Mouse (Mus musculus) small intestine, adult 2 months (tissue): ENCODE measurements at regions not wholly inside any gene's neighbourhood (a gene's known extent, or its start where the extent isn't known, plus 50 kb on each side); places are given as distances from the start of the nearest gene placed in this dataset.

Experiments used
- H3K27ac ChIP-seq: fragments of 200-500 bp; 2 replicates; pipeline ENCODE4 v1.5.1; 2012; ENCODE audit warnings: low read depth, low read length, control low read depth, inconsistent platforms; ENCODE audit not compliant: insufficient read depth
- H3K27me3 ChIP-seq: fragments of 200-500 bp; 2 replicates; pipeline ENCODE4 v1.6.1; 2012; ENCODE audit warnings: mild to moderate bottlenecking, moderate library complexity, low read length, inconsistent platforms; ENCODE audit not compliant: control insufficient read depth, insufficient read depth
- H3K36me3 ChIP-seq: fragments of 200-500 bp; 2 replicates; pipeline ENCODE4 v1.6.1; 2012; ENCODE audit warnings: mild to moderate bottlenecking, low read length, control low read depth, inconsistent platforms; ENCODE audit not compliant: control insufficient read depth, insufficient read depth
- H3K4me1 ChIP-seq: fragments of 200-500 bp; 2 replicates; pipeline ENCODE4 v1.6.1; 2012; ENCODE audit warnings: low read length, inconsistent platforms, mixed read lengths; ENCODE audit not compliant: control insufficient read depth, insufficient read depth, insufficient read length
- H3K4me3 ChIP-seq: fragments of 200-500 bp; 2 replicates; pipeline ENCODE4 v1.5.1; 2012; ENCODE audit warnings: low read depth, mild to moderate bottlenecking, control low read depth, inconsistent platforms, low read length, moderate library complexity
- CTCF ChIP-seq: fragments of 200-500 bp; IDR thresholded peaks from 2 replicates; pipeline ENCODE4 v1.5.1; 2012; ENCODE audit warnings: low read depth, mild to moderate bottlenecking, control low read depth, inconsistent platforms, low read length, moderate library complexity, mixed read lengths; ENCODE audit not compliant: insufficient replicate concordance, insufficient read length; ENCODE audit errors: extremely low read depth
- POLR2A ChIP-seq: fragments of 200-500 bp; IDR thresholded peaks from 2 replicates; pipeline ENCODE4 v1.6.1; 2012; ENCODE audit warnings: low read depth, mild to moderate bottlenecking, control low read depth, inconsistent platforms, low read length, moderate library complexity
- WGBS: fragments of 180-500 bp; shearing (Covaris S2); methylation state at CpG from one replicate; pipeline ENCODE4 v1.1.7; 2018; 5-methylcytosine and 5-hydroxymethylcytosine counted together

- TF ChIP-seq POLR2A: no peak
- no peak for TF ChIP-seq CTCF
- Histone ChIP-seq H3K27ac (no peak overlapping the region), H3K4me1 (peaks cover 3% of the 10 kb centered on the region; the same call in 1 of the 2 replicates), H3K36me3 (no peaks in the 10 kb centered on the region), H3K27me3 (no peaks in the 10 kb centered on the region), H3K4me3 (no peak overlapping the region)
- 14% methylated on average over 2 of the region's 2 CpGs for WGBS
Measured at GRCm38 (mm10) chr2:124758992-124759391, 308.9 kb upstream of the Slc24a5 start.

DNA sequence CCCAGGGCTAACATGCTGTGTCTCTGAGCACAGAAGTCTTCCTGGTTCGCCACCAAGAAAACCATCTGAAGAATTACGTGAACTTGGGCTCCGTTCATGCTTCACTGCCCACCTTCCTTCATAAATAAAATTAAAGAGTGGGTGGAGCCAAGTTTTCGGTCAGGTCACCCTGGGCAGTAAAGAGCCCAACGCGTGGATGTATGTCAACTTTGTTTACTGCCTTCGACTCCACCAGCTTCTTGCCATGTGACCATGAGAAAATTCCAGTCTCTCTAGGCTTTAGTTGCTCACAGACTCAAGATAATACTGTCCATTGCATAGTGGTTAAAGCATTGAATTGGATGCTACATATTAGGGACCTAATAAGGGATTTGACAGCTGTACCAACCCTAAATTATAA lies 304.3 kb upstream of the Slc24a5 start:
- Histone ChIP-seq H3K4me1 (peaks cover 3% of the 10 kb centered on the region; the same call in 1 of the 2 replicates), H3K27me3 (no peaks in the 10 kb centered on the region), H3K4me3 (no peak overlapping the region), H3K36me3 (no peaks in the 10 kb centered on the region), H3K27ac (no peak overlapping the region)
- 83% methylated on average over 7 of the region's 7 CpGs for WGBS
- TF ChIP-seq CTCF (no peak), POLR2A (no peak)

- Histone ChIP-seq H3K36me3 (no peaks in the 10 kb centered on the region), H3K27ac (no peak overlapping the region), H3K4me1 (no peaks in the 10 kb centered on the region), H3K27me3 (no peaks in the 10 kb centered on the region), H3K4me3 (no peak overlapping the region)
- TF ChIP-seq POLR2A (no peak), CTCF (no peak)
- 67% methylated on average over 10 of the region's 10 CpGs for WGBS
Measured at GRCm38 (mm10) chr2:124764186-124764910, 303.6 kb upstream of the Slc24a5 start.

DNA sequence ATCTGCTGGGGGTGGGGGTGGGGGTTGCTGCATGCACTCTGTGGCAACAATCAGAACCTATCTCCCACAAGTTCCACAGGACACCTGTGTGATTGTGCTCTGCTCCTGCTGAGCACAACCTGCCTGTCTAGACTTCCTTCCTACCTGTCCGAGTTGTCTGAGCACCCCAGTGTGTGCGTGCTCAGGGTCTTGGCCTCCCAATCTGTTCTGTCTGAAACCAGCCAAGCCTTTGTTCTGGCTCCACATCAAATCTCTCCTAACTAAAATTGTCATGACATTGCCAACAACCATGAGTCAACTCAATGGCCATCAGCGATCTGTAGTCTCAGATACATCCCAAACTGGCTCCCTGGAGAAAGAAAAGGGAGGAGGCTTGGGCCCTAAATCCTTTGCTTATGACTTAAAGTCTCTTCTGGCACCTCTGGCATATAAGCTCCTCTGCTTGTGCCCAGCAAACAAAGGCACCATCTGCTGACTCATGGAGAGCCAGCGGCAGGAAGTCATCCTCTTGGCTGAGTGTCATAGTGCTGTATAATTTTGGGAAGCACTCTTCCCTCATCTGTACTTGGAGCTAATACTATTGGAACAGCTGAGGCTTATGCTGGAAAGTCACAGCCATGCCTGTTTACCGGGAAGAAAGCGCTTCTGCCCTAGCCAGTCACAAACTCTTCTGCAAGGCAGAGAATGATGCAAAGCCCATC lies 298.5 kb upstream of the Slc24a5 start:
- TF ChIP-seq POLR2A (no peak), CTCF (no peak)
- 83% methylated on average over 6 of the region's 6 CpGs for WGBS

DNA sequence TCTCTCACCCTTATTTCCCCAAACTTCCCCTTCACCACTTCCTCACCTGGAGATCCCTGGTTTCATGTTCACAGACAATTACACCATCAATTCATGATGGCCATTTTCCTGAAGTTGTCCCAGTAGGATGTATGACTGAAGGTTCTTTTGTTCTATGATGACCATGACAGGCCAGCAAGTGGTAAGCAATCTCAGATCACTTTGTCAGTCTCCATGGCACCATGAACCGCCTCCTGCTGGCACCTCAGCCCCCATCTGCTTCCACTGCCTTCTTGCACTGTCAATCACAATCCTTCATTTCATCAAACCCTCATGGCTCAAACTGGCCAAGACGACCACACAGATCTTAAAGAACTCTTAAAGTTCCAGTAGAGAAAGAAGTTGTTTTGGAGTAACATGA lies 297.9 kb upstream of the Slc24a5 start:
- Histone ChIP-seq H3K4me3 (no peak overlapping the region), H3K27me3 (no peaks in the 10 kb centered on the region), H3K36me3 (no peaks in the 10 kb centered on the region), H3K27ac (no peak overlapping the region), H3K4me1 (no peaks in the 10 kb centered on the region)
- no peak for TF ChIP-seq POLR2A
- TF ChIP-seq CTCF: no peak
- WGBS: 86% methylated on average over 2 of the region's 2 CpGs

More for the DNA sequence above, 298.5 kb upstream of the Slc24a5 start:
- no peak overlapping the region for H3K27ac ChIP-seq
- no peaks in the 10 kb centered on the region for H3K27me3 ChIP-seq
- no peak overlapping the region for H3K4me3 ChIP-seq
- H3K4me1 ChIP-seq: no peaks in the 10 kb centered on the region
- H3K36me3 ChIP-seq: no peaks in the 10 kb centered on the region

DNA sequence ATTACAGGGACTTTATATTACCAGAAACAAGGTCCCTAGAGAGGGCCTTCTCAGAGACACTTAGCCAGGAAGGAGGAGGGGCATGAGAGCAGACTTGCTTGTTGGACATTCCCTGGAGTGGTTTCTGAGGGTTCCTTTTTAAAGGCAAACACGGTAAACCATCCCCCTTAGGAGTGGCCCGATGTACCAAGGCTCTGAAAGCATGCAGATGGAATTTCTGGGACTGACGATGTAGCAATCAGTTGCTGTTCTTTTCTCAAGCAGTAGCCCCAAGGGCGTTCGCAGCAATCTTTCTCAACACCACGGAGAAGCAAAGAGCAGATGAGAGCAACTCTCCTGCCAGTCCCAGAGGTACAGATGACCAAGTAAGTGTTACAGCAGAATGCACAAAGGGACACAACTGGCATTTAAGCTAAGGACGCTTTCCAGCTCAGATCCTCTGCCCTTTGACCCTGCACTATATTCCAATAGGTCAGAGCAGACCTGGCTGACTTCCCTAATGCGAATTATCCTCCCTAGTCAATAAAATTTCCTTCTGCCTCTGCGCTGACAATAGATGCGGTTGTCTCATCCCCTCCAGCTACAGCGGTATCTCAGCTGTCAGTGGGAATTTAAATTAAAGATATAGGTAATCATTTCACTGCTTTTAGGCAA lies 295.7 kb upstream of the Slc24a5 start:
- H3K4me1 ChIP-seq: no peaks in the 10 kb centered on the region
- TF ChIP-seq POLR2A (no peak), CTCF (no peak)

GRCm38 (mm10) chr2:124775737-124776136 lies 292.2 kb upstream of the Slc24a5 start:
- TF ChIP-seq POLR2A (no peak), CTCF (no peak)
- H3K4me3 ChIP-seq: no peak overlapping the region
- H3K4me1 ChIP-seq: no peaks in the 10 kb centered on the region
- H3K36me3 ChIP-seq: no peaks in the 10 kb centered on the region
- H3K27ac ChIP-seq: no peak overlapping the region
- no peaks in the 10 kb centered on the region for H3K27me3 ChIP-seq
- WGBS: 52% methylated on average over 3 of the region's 3 CpGs

More for the DNA sequence above, 295.7 kb upstream of the Slc24a5 start:
- Histone ChIP-seq H3K36me3 (no peaks in the 10 kb centered on the region), H3K4me3 (no peak overlapping the region), H3K27me3 (no peaks in the 10 kb centered on the region), H3K27ac (no peak overlapping the region)
- WGBS: 40% methylated on average over 11 of the region's 11 CpGs
